Mouse (Mus musculus) WW6 (cell line): ENCODE data around the gene Slc38a1.

ENCODE experiments used
- DNase-seq: peaks from one replicate; pipeline ENCODE4 v3.0.0-alpha.2; 2013; ENCODE audit warnings: low read depth, low spot score

Slc38a1 gene

GRCm38 (mm10) chr15:96608671-96609070 is 34.0 kb downstream of the Slc38a1 start:
- DNase-seq, result no peak

- DNase-seq, result no peak
Measured at GRCm38 (mm10) chr15:96607422-96607821, 35.3 kb downstream of the Slc38a1 start.

GRCm38 (mm10) chr15:96604282-96604681 is 38.4 kb downstream of the Slc38a1 start:
- no peak for DNase-seq

- DNase-seq, result no peak
Measured at GRCm38 (mm10) chr15:96602043-96602442, 40.7 kb downstream of the Slc38a1 start.

- no peak for DNase-seq
Measured at GRCm38 (mm10) chr15:96599852-96600781, 42.6 kb downstream of the Slc38a1 start.

GRCm38 (mm10) chr15:96598888-96599578 is 43.7 kb downstream of the Slc38a1 start:
- no peak for DNase-seq

- DNase-seq, result no peak
Measured at GRCm38 (mm10) chr15:96597116-96597515, 45.6 kb downstream of the Slc38a1 start.

- DNase-seq, result no peak
Measured at GRCm38 (mm10) chr15:96594316-96594715, 48.4 kb downstream of the Slc38a1 start.

- DNase-seq, result no peak
Measured at GRCm38 (mm10) chr15:96593866-96594265, 48.8 kb downstream of the Slc38a1 start.

GRCm38 (mm10) chr15:96593457-96593856 is 49.3 kb downstream of the Slc38a1 start:
- no peak for DNase-seq

- no peak for DNase-seq
Measured at GRCm38 (mm10) chr15:96592976-96593375, 49.7 kb downstream of the Slc38a1 start.

GRCm38 (mm10) chr15:96591876-96592417 is 50.8 kb downstream of the Slc38a1 start:
- DNase-seq, result no peak

- no peak for DNase-seq
Measured at GRCm38 (mm10) chr15:96588996-96589657, 53.6 kb downstream of the Slc38a1 start.

- no peak for DNase-seq
Measured at GRCm38 (mm10) chr15:96587998-96588397, 54.7 kb downstream of the Slc38a1 start.

GRCm38 (mm10) chr15:96583371-96584008 is 59.2 kb downstream of the Slc38a1 start:
- no peak for DNase-seq

GRCm38 (mm10) chr15:96576998-96577397 is 65.7 kb downstream of the Slc38a1 start:
- DNase-seq, result no peak

- DNase-seq, result no peak
Measured at GRCm38 (mm10) chr15:96568983-96569363, 73.7 kb downstream of the Slc38a1 start.

GRCm38 (mm10) chr15:96568271-96568982 is 74.3 kb downstream of the Slc38a1 start:
- no peak for DNase-seq

GRCm38 (mm10) chr15:96566850-96567271 is 75.9 kb downstream of the Slc38a1 start:
- DNase-seq, result peak; percentile 80

- no peak for DNase-seq
Measured at GRCm38 (mm10) chr15:96563852-96564251, 78.9 kb downstream of the Slc38a1 start.

- DNase-seq, result no peak
Measured at GRCm38 (mm10) chr15:96562521-96562920, 80.2 kb downstream of the Slc38a1 start.
